Mouse (Mus musculus) cortical plate, adult 2 months (tissue): ENCODE data around the gene Mmab.

Experiments used
- CTCF ChIP-seq: fragments of 200-500 bp; IDR thresholded peaks from 2 replicates; pipeline ENCODE4 v1.5.1; 2011; ENCODE audit warnings: mild to moderate bottlenecking, control low read depth, low read length; ENCODE audit not compliant: insufficient read depth; ENCODE audit errors: extremely low read depth
- POLR2A ChIP-seq: fragments of 200-500 bp; IDR thresholded peaks from 2 replicates; pipeline ENCODE4 v1.6.1; 2011; ENCODE audit warnings: mild to moderate bottlenecking, low read length, control low read depth; ENCODE audit not compliant: insufficient read depth; ENCODE audit errors: extremely low read depth

DNA sequence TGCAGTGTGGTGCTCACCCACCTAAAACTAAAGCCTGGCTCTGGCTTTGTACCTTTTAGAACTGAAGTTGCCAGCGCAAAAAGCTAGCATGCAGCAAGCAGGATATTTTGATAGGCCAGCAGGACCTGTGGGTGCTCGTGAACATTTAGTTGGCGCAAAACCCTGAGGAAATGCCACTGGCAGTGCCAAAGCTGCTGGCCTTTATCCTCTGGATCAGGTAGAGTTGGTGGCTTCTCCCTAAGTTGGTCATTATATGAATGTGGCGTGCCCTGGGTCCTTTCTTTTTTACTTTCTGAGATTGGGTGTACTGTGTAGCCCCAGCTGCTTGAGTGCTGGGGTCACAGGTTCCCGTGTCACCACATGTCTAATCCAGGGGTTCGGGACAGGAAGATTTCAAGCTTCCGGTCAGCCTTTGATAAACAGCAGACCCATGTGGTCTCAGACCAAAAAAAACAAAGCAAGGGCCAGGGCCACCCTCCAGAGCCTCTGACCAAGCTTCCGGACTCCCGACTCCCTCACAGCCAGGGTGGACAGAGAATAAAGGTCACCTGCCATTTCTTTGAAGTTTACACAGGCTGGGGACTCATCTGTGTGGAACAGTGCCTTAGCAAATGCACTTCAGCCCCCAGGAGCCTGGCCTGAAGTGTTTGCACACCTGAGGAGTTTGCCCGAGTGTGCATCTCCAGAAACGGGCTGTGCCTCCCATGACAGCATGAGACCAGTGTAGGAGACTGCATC is 22.1 kb downstream of the Mmab start:
- TF ChIP-seq CTCF (no peak), POLR2A (no peak)
